Mouse (Mus musculus) MEL (cell line): ENCODE measurements around the gene Bahd1. TPM values are rescaled to one million over a fixed set of nuclear protein-coding genes. Genes with fewer than 3 reads are reported as not detected.

Experiments used
- DNase-seq: peaks from one replicate; pipeline ENCODE4 v3.0.0; 2011; ENCODE audit warnings: low read depth, low spot score
- H3K27ac ChIP-seq: 2 replicates; pipeline ENCODE4 v1.5.1; 2012; ENCODE audit warnings: low read depth, mild to moderate bottlenecking, control low read depth, low read length, moderate library complexity; ENCODE audit not compliant: control insufficient read depth
- H3K27me3 ChIP-seq, 2 experiments: fragments of 150-350 bp in 1 of 2; sonication (generic) in 1 of 2; 2 replicates each; pipeline ENCODE4 v1.6.1; 2012; ENCODE audit warnings: low read length in 2 of 2, mild to moderate bottlenecking in 2 of 2, improper control_type of control experiment in 1 of 2, moderate library complexity in 1 of 2; ENCODE audit not compliant: insufficient read depth in 2 of 2, control insufficient read depth in 1 of 2
- H3K36me3 ChIP-seq, 2 experiments: 2 replicates each; pipeline ENCODE4 v1.6.1; 2012 to 2014; ENCODE audit warnings: low read length in 2 of 2, improper control_type of control experiment in 1 of 2, inconsistent platforms in 1 of 2, mild to moderate bottlenecking in 1 of 2; ENCODE audit not compliant: insufficient read depth in 2 of 2, control insufficient read depth in 1 of 2
- H3K4me1 ChIP-seq, 2 experiments: fragments of 150-350 bp in 1 of 2; sonication (generic) in 1 of 2; 2 replicates each; pipeline ENCODE4 v1.6.1; 2012; ENCODE audit warnings: low read length in 2 of 2, improper control_type of control experiment in 1 of 2, mild to moderate bottlenecking in 1 of 2; ENCODE audit not compliant: insufficient read depth in 2 of 2, control insufficient read depth in 1 of 2
- H3K4me3 ChIP-seq, 2 experiments: fragments of 150-350 bp in 1 of 2; sonication (generic) in 1 of 2; 2 replicates each; pipeline ENCODE4 v1.5.1; 2012; ENCODE audit warnings: low read depth in 2 of 2, low read length in 2 of 2, mild to moderate bottlenecking in 2 of 2, moderate library complexity in 2 of 2, control low read depth in 1 of 2, improper control_type of control experiment in 1 of 2; ENCODE audit not compliant: control insufficient read depth in 1 of 2, insufficient read depth in 1 of 2
- H3K79me2 ChIP-seq: 2 replicates; pipeline ENCODE4 v1.6.1; 2012; ENCODE audit warnings: mild to moderate bottlenecking, low read length, moderate library complexity; ENCODE audit not compliant: control insufficient read depth, poor library complexity, insufficient read depth
- H3K9ac ChIP-seq: 2 replicates; pipeline ENCODE4 v1.6.1; 2012; ENCODE audit warnings: low read depth, mild to moderate bottlenecking, control low read depth, low read length, moderate library complexity; ENCODE audit not compliant: control insufficient read depth, poor library complexity, severe bottlenecking
- H3K9me3 ChIP-seq: fragments of 150-350 bp; sonication (generic); replicated peaks from 2 replicates; pipeline ENCODE4 v1.6.1; 2012; ENCODE audit warnings: mild to moderate bottlenecking, low read length, improper control_type of control experiment, moderate library complexity; ENCODE audit not compliant: insufficient read depth
- BHLHE40 ChIP-seq: IDR thresholded peaks from 2 replicates; pipeline ENCODE4 v1.6.1; 2012; ENCODE audit warnings: low read depth, mild to moderate bottlenecking, inconsistent platforms, low read length, improper control_type of control experiment, borderline replicate concordance
- CHD1 ChIP-seq: IDR thresholded peaks from 2 replicates; pipeline ENCODE4 v1.6.1; 2012; ENCODE audit warnings: low read depth, mild to moderate bottlenecking, inconsistent platforms, low read length, improper control_type of control experiment
- EP300 ChIP-seq, 2 experiments: IDR thresholded peaks; 2 replicates each; pipeline ENCODE4 v1.6.1; 2011; ENCODE audit warnings: improper control_type of control experiment in 2 of 2, low read length in 2 of 2, low read depth in 1 of 2, mild to moderate bottlenecking in 1 of 2
- ETS1 ChIP-seq: IDR thresholded peaks from 2 replicates; pipeline ENCODE4 v1.6.1; 2012; ENCODE audit warnings: low read depth, mild to moderate bottlenecking, inconsistent platforms, low read length, improper control_type of control experiment, moderate library complexity
- GABPA ChIP-seq: IDR thresholded peaks from 2 replicates; pipeline ENCODE4 v1.6.1; 2012; ENCODE audit warnings: low read depth, mild to moderate bottlenecking, inconsistent platforms, low read length, improper control_type of control experiment, moderate library complexity
- GATA1 ChIP-seq: IDR thresholded peaks from 2 replicates; pipeline ENCODE4 v1.6.1; 2011; ENCODE audit warnings: low read depth, low read length, improper control_type of control experiment
- JUND ChIP-seq: IDR thresholded peaks from 2 replicates; pipeline ENCODE4 v1.6.1; 2011; ENCODE audit warnings: low read depth, mild to moderate bottlenecking, improper control_type of control experiment, low read length
- KAT2A ChIP-seq: conservative IDR thresholded peaks from 2 replicates; pipeline ENCODE4 v1.6.1; 2012; ENCODE audit warnings: low read depth, low read length, improper control_type of control experiment, inconsistent platforms
- MAX ChIP-seq: IDR thresholded peaks from 2 replicates; pipeline ENCODE4 v1.6.1; 2011; ENCODE audit warnings: low read length, improper control_type of control experiment
- MAZ ChIP-seq: IDR thresholded peaks from 2 replicates; pipeline ENCODE4 v1.6.1; 2012; ENCODE audit warnings: low read depth, mild to moderate bottlenecking, inconsistent platforms, low read length, improper control_type of control experiment
- MEF2A ChIP-seq: IDR thresholded peaks from 2 replicates; pipeline ENCODE4 v1.6.1; 2014; ENCODE audit warnings: low read depth, mild to moderate bottlenecking, inconsistent platforms, low read length, improper control_type of control experiment; ENCODE audit not compliant: poor library complexity, insufficient replicate concordance, severe bottlenecking; ENCODE audit errors: extremely low read depth
- MXI1 ChIP-seq: IDR thresholded peaks from 2 replicates; pipeline ENCODE4 v1.6.1; 2011; ENCODE audit warnings: mild to moderate bottlenecking, low read depth, low read length, improper control_type of control experiment
- MYC ChIP-seq: IDR thresholded peaks from 2 replicates; pipeline ENCODE4 v1.6.1; 2011; ENCODE audit warnings: low read depth, mild to moderate bottlenecking, low read length, improper control_type of control experiment, moderate library complexity
- NELFE ChIP-seq: IDR thresholded peaks from 2 replicates; pipeline ENCODE4 v1.6.1; 2011; ENCODE audit warnings: low read depth, low read length, improper control_type of control experiment
- NRF1 ChIP-seq: IDR thresholded peaks from 2 replicates; pipeline ENCODE4 v1.6.1; 2014; ENCODE audit warnings: low read depth, mild to moderate bottlenecking, inconsistent platforms, low read length, improper control_type of control experiment, moderate library complexity; ENCODE audit not compliant: poor library complexity, insufficient read depth, severe bottlenecking
- POLR2AphosphoS5 ChIP-seq: IDR thresholded peaks from 2 replicates; pipeline ENCODE4 v1.6.1; 2012; ENCODE audit warnings: low read depth, borderline replicate concordance, mild to moderate bottlenecking, inconsistent platforms, low read length, moderate library complexity, mixed read lengths
- SIN3A ChIP-seq: IDR thresholded peaks from 2 replicates; pipeline ENCODE4 v1.6.1; 2012; ENCODE audit warnings: low read length, improper control_type of control experiment, inconsistent platforms
- SMC3 ChIP-seq: IDR thresholded peaks from 2 replicates; pipeline ENCODE4 v1.6.1; 2011; ENCODE audit warnings: low read depth, low read length, improper control_type of control experiment
- TAL1 ChIP-seq: IDR thresholded peaks from 2 replicates; pipeline ENCODE4 v1.6.1; 2012; ENCODE audit warnings: mild to moderate bottlenecking, inconsistent platforms, low read length, moderate library complexity, mixed read lengths
- TBP ChIP-seq: IDR thresholded peaks from 2 replicates; pipeline ENCODE4 v1.8.0; 2011; ENCODE audit warnings: low read depth, low read length, improper control_type of control experiment
- TCF12 ChIP-seq: IDR thresholded peaks from 2 replicates; pipeline ENCODE4 v1.6.1; 2014; ENCODE audit warnings: low read depth, mild to moderate bottlenecking, inconsistent platforms, low read length, improper control_type of control experiment, moderate library complexity
- USF1 ChIP-seq: IDR thresholded peaks from 2 replicates; pipeline ENCODE4 v1.6.1; 2014; ENCODE audit warnings: low read depth, mild to moderate bottlenecking, inconsistent platforms, low read length, improper control_type of control experiment, moderate library complexity
- USF2 ChIP-seq, 2 experiments: IDR thresholded peaks; 2 replicates each; pipeline ENCODE4 v1.6.1; 2011 to 2012; ENCODE audit warnings: improper control_type of control experiment in 2 of 2, low read length in 2 of 2, borderline replicate concordance in 1 of 2, inconsistent platforms in 1 of 2, low read depth in 1 of 2, mild to moderate bottlenecking in 1 of 2; ENCODE audit not compliant: insufficient read depth in 1 of 2
- ZC3H11A ChIP-seq: IDR thresholded peaks from 2 replicates; pipeline ENCODE4 v1.6.1; 2012; ENCODE audit warnings: low read depth, mild to moderate bottlenecking, inconsistent platforms, low read length, improper control_type of control experiment
- polyA plus RNA-seq, 2 experiments: library from polyadenylated mRNA; stranded (reverse) in 1 of 2; unstranded in 1 of 2; fragments of >175 nt in 1 of 2; fragments of >200 nt in 1 of 2; gene quantifications; 2 replicates each; pipeline versions ENCODE4 v1.2.1 to v1.2.4; 2012; ENCODE audit warnings: low replicate concordance in 2 of 2, low read depth in 1 of 2; ENCODE audit not compliant: insufficient read length in 2 of 2, insufficient read depth in 1 of 2, missing spikeins in 1 of 2
- total RNA-seq: library from RNA; depleted of rRNA; stranded (reverse); fragments of 300-350 nt; gene quantifications from 2 replicates; pipeline ENCODE4 v1.2.3, GENCODE M21; 2012

The Bahd1 gene
- total and polyA plus RNA-seq, 3 experiments: 8.0 to 24.7 TPM; not detected in 1

DNA sequence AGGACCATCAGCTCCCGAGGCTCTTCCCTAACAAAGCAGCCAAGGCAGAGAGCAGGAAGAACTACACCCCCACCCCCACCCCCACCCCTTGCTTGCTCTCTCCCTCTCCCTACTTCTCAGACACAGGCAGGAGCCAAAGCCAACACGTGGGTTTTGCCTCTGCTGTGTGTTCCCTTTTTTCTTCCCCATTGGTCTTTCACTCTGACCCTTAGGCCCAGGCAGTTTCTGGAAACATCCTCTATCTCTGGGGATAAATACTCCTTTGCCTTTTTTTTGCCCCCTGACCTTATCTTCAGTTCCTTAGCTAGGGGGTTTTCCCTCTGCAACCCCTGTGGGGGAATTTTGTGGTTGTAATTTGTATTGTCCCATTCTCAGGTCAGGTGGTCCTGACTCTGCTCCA, 59.5 kb downstream of the Bahd1 start:
- Histone ChIP-seq H3K79me2 (no peaks in the 10 kb centered on the region), H3K27me3 (no peaks in the 10 kb centered on the region), H3K4me1 (peaks cover 21 to 48% of the 10 kb centered on the region in 2 experiments), H3K27ac (peak overlapping the region; percentile 82), H3K36me3 (peaks cover 0 to 34% of the 10 kb centered on the region in 2 experiments; a peak in 2 of 4 replicates), H3K4me3 (no peak overlapping the region), H3K9me3 (no peaks in the 10 kb centered on the region), H3K9ac (no peak overlapping the region; the same call in 1 of the 2 replicates)
- DNase-seq: peak; percentile 54
- TF ChIP-seq NRF1 (no peak), USF1 (peak; percentile 63; the same call in 1 of the 2 replicates), MYC (peak; percentile 73), MXI1 (peak; percentile 70), BHLHE40 (no peak), TAL1 (no peak), MAX (peak; percentile 73), EP300 (IDR thresholded peaks at IDR 0.05; ENCODE audit: low read depth in 1 of 2, low read length in 2 of 2) (0 out of 4 replicates have a peak, but pooled peaks of 1 of the 2 experiments have one; percentile 5)

- peak overlapping the region; percentile 82 for H3K27ac ChIP-seq
- no peak for TF ChIP-seq MEF2A
- TF ChIP-seq ETS1: 0 out of 2 replicates have a peak, but pooled peaks have one; percentile 46
- no peak for TF ChIP-seq KAT2A
- peak; percentile 72 for TF ChIP-seq GATA1
- TF ChIP-seq NRF1: no peak
- no peak for TF ChIP-seq USF2 (IDR thresholded peaks at IDR 0.05; ENCODE audit: borderline replicate concordance in 1 of 2, insufficient read depth in 1 of 2, low read depth in 1 of 2, low read length in 2 of 2)
- no peak for TF ChIP-seq MAZ
- peak; percentile 22; the same call in 1 of the 2 replicates for TF ChIP-seq MXI1
- no peak for TF ChIP-seq POLR2AphosphoS5
- no peak for TF ChIP-seq BHLHE40
- no peak for TF ChIP-seq MAX
- no peak for TF ChIP-seq JUND
- TF ChIP-seq TCF12: peak; percentile 55
- peak; percentile 57 to 64; a peak in 3 of 4 replicates for TF ChIP-seq EP300 (IDR thresholded peaks at IDR 0.05; ENCODE audit: low read depth in 1 of 2, low read length in 2 of 2)
- TF ChIP-seq SMC3: no peak
- TF ChIP-seq TAL1: peak; percentile 37
- TF ChIP-seq ZC3H11A: 0 out of 2 replicates have a peak, but pooled peaks have one; percentile 1
- no peak for TF ChIP-seq NELFE
- TF ChIP-seq CHD1: no peak
- no peak for TF ChIP-seq GABPA
- 0 out of 2 replicates have a peak, but pooled peaks have one; percentile 42 for TF ChIP-seq SIN3A
- no peak for TF ChIP-seq TBP
Observed at GRCm38 (mm10) chr2:118960413-118960812, 60.2 kb downstream of the Bahd1 start.

More at GRCm38 (mm10) chr2:118960413-118960812, 60.2 kb downstream of the Bahd1 start:
- Histone ChIP-seq H3K9ac (peak overlapping the region; percentile 35), H3K79me2 (no peaks in the 10 kb centered on the region), H3K9me3 (no peaks in the 10 kb centered on the region), H3K4me1 (peaks cover 21 to 48% of the 10 kb centered on the region in 2 experiments), H3K4me3 (no peak overlapping the region), H3K27me3 (no peaks in the 10 kb centered on the region), H3K36me3 (peaks cover 0 to 34% of the 10 kb centered on the region in 2 experiments; a peak in 2 of 4 replicates)
- peak; percentile 70 for DNase-seq
